Comparison of ENCODE assay signal across 9 mouse cellular contexts in genomic region chr2:68349593-68350383, GRCm38 (mm10).
A peak's percentile ranks its signal among the peaks of the same experiment; 100 is the strongest.
DNase-seq lines count a peak whose midpoint lies in the region; ATAC-seq and TF ChIP-seq lines count a peak whose summit lies in the region.
"Had no signal": no experiment of that assay in that cellular context is flagged by ENCODE, and none has a peak within 500 bp of the region (broad histone marks: within the 10 kb centered on the region; RNA-seq: fewer than 3 reads in every experiment).

No protein-coding gene starts in this region.

- H3K4me1 ChIP-seq in bone marrow macrophage, adult 2 months (ENCODE audit: control insufficient read depth, insufficient read depth, low read length) = no peaks in the 10 kb centered on the region
- H3K4me1 ChIP-seq in embryonic facial prominence, embryonic 14.5 days (ENCODE audit: control insufficient read depth, insufficient read depth, low read length) = no peaks in the 10 kb centered on the region
- H3K4me1 ChIP-seq in lung, embryonic 14.5 days (ENCODE audit: insufficient read depth) = no peaks in the 10 kb centered on the region
- H3K4me1 ChIP-seq in olfactory bulb, adult 2 months (ENCODE audit: control insufficient read depth, insufficient read depth, low read length) = peaks cover 27% of the 10 kb centered on the region

- no peaks in the 10 kb centered on the region for H3K9me3 ChIP-seq in embryonic facial prominence, embryonic 14.5 days (ENCODE audit: control insufficient read depth, low read length)
- no peaks in the 10 kb centered on the region for H3K9me3 ChIP-seq in lung, embryonic 14.5 days (ENCODE audit: low read depth, low read length)

- no peak overlapping the region for H3K9ac ChIP-seq in embryonic facial prominence, embryonic 14.5 days (ENCODE audit: low read depth, low read length)
- H3K9ac ChIP-seq in lung, embryonic 14.5 days = no peak overlapping the region

- no peaks in the 10 kb centered on the region for H3K36me3 ChIP-seq in embryonic facial prominence, embryonic 14.5 days (ENCODE audit: control insufficient read depth, insufficient read depth, low read length)
- H3K36me3 ChIP-seq in lung, embryonic 14.5 days (ENCODE audit: insufficient read depth) = no peaks in the 10 kb centered on the region

- no peak overlapping the region; the same call in 1 of the 2 replicates for H3K4me2 ChIP-seq in embryonic facial prominence, embryonic 14.5 days (ENCODE audit: low read depth, low read length)
- H3K4me2 ChIP-seq in lung, embryonic 14.5 days = peak overlapping the region; percentile 36; the same call in 1 of the 2 replicates

- WGBS in embryonic facial prominence, embryonic 14.5 days = 52% methylated on average over 24 of the region's 24 CpGs
- whole genome bisulfite sequencing in lung, embryonic 14.5 days = 53% methylated on average over 24 of the region's 24 CpGs
- 42% methylated on average over 24 of the region's 24 CpGs for WGBS in olfactory bulb, adult 2 months

- H3K27ac ChIP-seq in bone marrow macrophage, adult 2 months (ENCODE audit: insufficient read depth, low read depth, low read length) = no peak overlapping the region
- no peak overlapping the region for H3K27ac ChIP-seq in embryonic facial prominence, embryonic 14.5 days (replicated peaks; ENCODE audit: low read depth, low read length)
- no peak overlapping the region for H3K27ac ChIP-seq in lung, embryonic 14.5 days (ENCODE audit: low read depth)
- H3K27ac ChIP-seq in olfactory bulb, adult 2 months (ENCODE audit: insufficient read depth, low read depth, low read length) = peak overlapping the region; percentile 23; the same call in 1 of the 2 replicates

- no peak overlapping the region for H3K4me3 ChIP-seq in bone marrow macrophage, adult 2 months (ENCODE audit: insufficient read depth, low read length)
- H3K4me3 ChIP-seq in embryonic facial prominence, embryonic 14.5 days (ENCODE audit: low read depth, low read length) = no peak overlapping the region
- H3K4me3 ChIP-seq in lung, embryonic 14.5 days (ENCODE audit: low read depth, low read length) = no peak overlapping the region
- H3K4me3 ChIP-seq in olfactory bulb, adult 2 months (ENCODE audit: insufficient read depth, low read depth, low read length) = no peak overlapping the region
- H3K4me3 ChIP-seq: erythroblast, embryonic 14.5 days had no signal

- ATAC-seq in embryonic facial prominence, embryonic 14.5 days (ENCODE audit: low read depth) = peak; percentile 56
- peak; percentile 55 to 66; a peak in 3 of 4 replicates for ATAC-seq in hematopoietic stem cell, adult 5-6 weeks (replicated peaks in 1 of 2; ENCODE audit: insufficient read depth in 1 of 2, low FRiP score in 2 of 2, low TSS enrichment in 1 of 2, low read depth in 1 of 2, poor library complexity in 2 of 2, severe bottlenecking in 2 of 2)
- ATAC-seq in lung, embryonic 14.5 days (ENCODE audit: insufficient read depth) = peak; percentile 53

- H3K27me3 ChIP-seq in embryonic facial prominence, embryonic 14.5 days (replicated peaks; ENCODE audit: control insufficient read depth, insufficient read depth, low read length) = no peaks in the 10 kb centered on the region
- no peaks in the 10 kb centered on the region for H3K27me3 ChIP-seq in lung, embryonic 14.5 days (ENCODE audit: insufficient read depth, low read length)

- TF ChIP-seq CTCF in bone marrow macrophage, adult 2 months (IDR thresholded peaks at IDR 0.05; ENCODE audit: low read depth, low read length) = peak; percentile 45
- TF ChIP-seq CTCF in lung, embryonic 14.5 days (IDR thresholded peaks at IDR 0.05; ENCODE audit: low read depth) = peak; percentile 87
- TF ChIP-seq CTCF in olfactory bulb, adult 2 months (IDR thresholded peaks at IDR 0.05; ENCODE audit: insufficient read depth, low read depth, low read length) = peak; percentile 40

- DNase-seq in CD8-positive naive resting alpha-beta T cell, adult 2 months (ENCODE audit: low read depth in 2 of 2, low spot score in 2 of 2) = peak; percentile 38 to 49
- DNase-seq in embryonic facial prominence, embryonic 14.5 days (ENCODE audit: low spot score) = peak; percentile 91
- peak; percentile 71 to 92 for DNase-seq in layer of hippocampus, adult 18-20 months (ENCODE audit: low spot score in 2 of 2)
- DNase-seq in lung, embryonic 14.5 days = peak; percentile 94
- peak; percentile 19 to 78 for DNase-seq in thymus, postnatal 10 days (ENCODE audit: low spot score in 2 of 2)

- no peak for TF ChIP-seq POLR2A in bone marrow macrophage, adult 2 months (IDR thresholded peaks at IDR 0.05; ENCODE audit: borderline replicate concordance, low read depth, low read length)
- no peak for TF ChIP-seq POLR2A in olfactory bulb, adult 2 months (IDR thresholded peaks at IDR 0.05; ENCODE audit: insufficient read depth, low read depth, low read length)

Comparison
In these comparisons a context has a peak if more than half of its experiments do, and no peak if none do; other contexts are left out.
1. DNase-seq: peak in every context shown above with its lines; median percentile 94 in lung, embryonic 14.5 days; 91 in embryonic facial prominence, embryonic 14.5 days; 82 in layer of hippocampus, adult 18-20 months; 48 in thymus, postnatal 10 days; 44 in CD8-positive naive resting alpha-beta T cell, adult 2 months.